Mouse (Mus musculus) cerebellum, adult 8-10 months (tissue): ENCODE results near the gene Nox3.

Source experiments
- DNase-seq: peaks from one replicate; pipeline ENCODE4 v3.0.0; 2022

The Nox3 gene

GRCm38 (mm10) chr17:3602954-3603672 is 92.9 kb downstream of the Nox3 start:
- DNase-seq = peak; percentile 6

GRCm38 (mm10) chr17:3598393-3598792 is 97.7 kb downstream of the Nox3 start:
- no peak for DNase-seq

GRCm38 (mm10) chr17:3597866-3598265 is 98.2 kb downstream of the Nox3 start:
- DNase-seq = no peak

GRCm38 (mm10) chr17:3597130-3597529 is 98.9 kb downstream of the Nox3 start:
- no peak for DNase-seq
